Mouse (Mus musculus) spleen, postnatal 10 days (tissue): ENCODE measurements around the gene Cox6a1.
"Not testable (repeated sequence)": the region's sequence is repeated elsewhere in the genome, so short reads cannot be mapped to it uniquely, and the experiment has no call there.

ENCODE experiments used
- DNase-seq, 2 experiments: peaks; one replicate each; pipeline ENCODE4 v3.0.0; 2021 to 2022; ENCODE audit warnings: low spot score in 2 of 2

The Cox6a1 gene

GRCm38 (mm10) chr5:115347564-115347963 lies 1.2 kb downstream of the Cox6a1 start:
- peak; percentile 87 to 94 for DNase-seq

GRCm38 (mm10) chr5:115341314-115342165 lies 7.2 kb downstream of the Cox6a1 start:
- no peak for DNase-seq

GRCm38 (mm10) chr5:115340577-115341313 lies 8.0 kb downstream of the Cox6a1 start, which contains the start of the genes Gatc and Triap1:
Gatc (minus strand) TSS chr5:115341178.
Triap1 (plus strand) TSS chr5:115341225.
- peak; percentile 87 to 92 for DNase-seq

GRCm38 (mm10) chr5:115340007-115340406 lies 8.8 kb downstream of the Cox6a1 start:
- no peak for DNase-seq

GRCm38 (mm10) chr5:115333626-115334025 lies 15.2 kb downstream of the Cox6a1 start:
- DNase-seq: peak in 1 of 2 experiments; percentile 36

- no peak for DNase-seq
Measured at GRCm38 (mm10) chr5:115330955-115331354, 17.8 kb downstream of the Cox6a1 start.

- DNase-seq: peak; percentile 62 to 75
Measured at GRCm38 (mm10) chr5:115327610-115328548, 20.9 kb downstream of the Cox6a1 start.

GRCm38 (mm10) chr5:115326875-115327609 lies 21.7 kb downstream of the Cox6a1 start, which contains the start of gene Srsf9:
Srsf9 (plus strand) TSS chr5:115327177.
- DNase-seq: peak; percentile 96

- peak in 1 of 2 experiments; percentile 52 for DNase-seq
Measured at GRCm38 (mm10) chr5:115326256-115326831, 22.4 kb downstream of the Cox6a1 start.

GRCm38 (mm10) chr5:115319004-115319940 lies 29.5 kb downstream of the Cox6a1 start:
- peak; percentile 44 to 56 for DNase-seq

- DNase-seq: no peak
Measured at GRCm38 (mm10) chr5:115317645-115318328, 31.0 kb downstream of the Cox6a1 start.

GRCm38 (mm10) chr5:115316968-115317644 lies 31.7 kb downstream of the Cox6a1 start:
- no peak for DNase-seq

- DNase-seq: no peak
Measured at GRCm38 (mm10) chr5:115313668-115313943, 35.2 kb downstream of the Cox6a1 start.

- DNase-seq: no peak
Measured at GRCm38 (mm10) chr5:115312816-115313667, 35.7 kb downstream of the Cox6a1 start.

- no peak for DNase-seq
Measured at GRCm38 (mm10) chr5:115312354-115312753, 36.4 kb downstream of the Cox6a1 start.

GRCm38 (mm10) chr5:115302190-115302589 lies 46.6 kb downstream of the Cox6a1 start:
- DNase-seq: not testable (repeated sequence)

GRCm38 (mm10) chr5:115301615-115302014 lies 47.2 kb downstream of the Cox6a1 start:
- DNase-seq: no peak
